Mouse (Mus musculus) small intestine, adult 10 weeks (tissue): ENCODE measurements around the gene D3Ertd751e. TPM values are rescaled to one million over a fixed set of nuclear protein-coding genes. Genes with fewer than 3 reads are reported as not detected.

Source experiments
- polyA plus RNA-seq: library from polyadenylated mRNA; stranded (reverse); fragments of 350-450 nt; fragmentation: Illumina TruSeq; extraction: RNeasy Lipid Tissue Mini Kit (QIAGEN cat#74804); gene quantifications from one replicate; pipeline ENCODE4 v1.2.3, GENCODE M21; 2014; ENCODE audit warnings: low replicate concordance

The D3Ertd751e gene
- polyA plus RNA-seq: 37.5 TPM

GRCm38 (mm10) chr3:41742278-41742934, at the start of gene D3Ertd751e, which contains the start of gene Sclt1:
D3Ertd751e (plus strand) TSS chr3:41742611.
Sclt1 (minus strand) TSS chr3:41742514.

Other genes with a start within 250 kb of the D3Ertd751e start
- gene Jade1, start 186.9 kb upstream of the D3Ertd751e start, polyA plus RNA-seq: 50.2 TPM
- 27.6 TPM for gene Sclt1, start 97 bp upstream of the D3Ertd751e start, polyA plus RNA-seq